Mouse (Mus musculus) lung, embryonic 16.5 days (tissue): ENCODE measurements at regions not wholly inside any gene's neighbourhood (a gene's known extent, or its start where the extent isn't known, plus 50 kb on each side); places are given as distances from the start of the nearest gene placed in this dataset.

ENCODE experiments used
- ATAC-seq: fragments of 200-750 bp; cut with Nextera tagmentation; 2 replicates; pipeline ENCODE4 v1.8.0; 2017; ENCODE audit warnings: low read depth, mild to moderate bottlenecking, moderate library complexity
- H3K27ac ChIP-seq: fragments of 300-500 bp; sonication (generic); 2 replicates; pipeline ENCODE4 v1.5.1; 2014; ENCODE audit warnings: mild to moderate bottlenecking, control low read depth, low read length
- H3K27me3 ChIP-seq: fragments of 300-500 bp; sonication (generic); 2 replicates; pipeline ENCODE4 v1.6.1; 2014; ENCODE audit warnings: low read depth, low read length, mixed read lengths; ENCODE audit not compliant: control insufficient read depth, insufficient read depth
- H3K36me3 ChIP-seq: fragments of 300-500 bp; sonication (generic); 2 replicates; pipeline ENCODE4 v1.6.1; 2014; ENCODE audit warnings: low read length; ENCODE audit not compliant: control insufficient read depth, insufficient read depth
- H3K4me1 ChIP-seq: fragments of 300-500 bp; sonication (generic); replicated peaks from 2 replicates; pipeline ENCODE4 v1.6.1; 2014; ENCODE audit warnings: low read length, mixed read lengths; ENCODE audit not compliant: control insufficient read depth, insufficient read depth
- H3K4me2 ChIP-seq: fragments of 300-500 bp; sonication (generic); 2 replicates; pipeline ENCODE4 v1.6.1; 2014; ENCODE audit warnings: low read depth, low read length, control low read depth
- H3K4me3 ChIP-seq: fragments of 300-500 bp; sonication (generic); 2 replicates; pipeline ENCODE4 v1.5.1; 2014; ENCODE audit warnings: mild to moderate bottlenecking, low read length, control low read depth
- H3K9ac ChIP-seq: fragments of 300-500 bp; sonication (generic); 2 replicates; pipeline ENCODE4 v1.6.1; 2014; ENCODE audit warnings: low read length, control low read depth
- H3K9me3 ChIP-seq: fragments of 300-500 bp; sonication (generic); 2 replicates; pipeline ENCODE4 v1.6.1; 2016; ENCODE audit warnings: low read length; ENCODE audit not compliant: control insufficient read depth
- WGBS: fragments of 180-500 bp; shearing (Covaris S2); extraction: QIAGEN DNeasy Blood & Tissue Kit; methylation state at CpG from one replicate; pipeline ENCODE4 v1.1.7; 2014; 5-methylcytosine and 5-hydroxymethylcytosine counted together

DNA sequence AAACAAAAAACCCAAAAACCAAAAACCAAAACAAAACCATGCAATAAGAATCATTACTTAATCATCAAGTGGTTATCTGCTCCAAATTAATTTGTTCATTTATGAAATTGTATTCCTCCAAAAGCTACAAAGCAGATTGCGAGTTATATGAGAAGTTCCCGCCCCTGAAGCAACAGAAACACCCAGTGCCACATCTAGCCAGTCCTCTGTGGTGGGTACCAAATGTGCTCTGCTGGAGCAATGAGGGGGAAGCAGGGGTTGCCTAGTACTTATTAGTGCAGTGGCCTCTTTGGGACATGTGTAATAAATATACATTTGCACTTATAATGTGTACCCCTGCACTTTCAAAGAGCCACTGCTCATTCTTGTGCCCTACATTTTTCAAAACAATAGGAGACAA is 419.9 kb upstream of the Atp11b start:
- H3K9ac ChIP-seq = no peak overlapping the region
- H3K4me1 ChIP-seq = no peaks in the 10 kb centered on the region
- ATAC-seq = no peak
- no peak overlapping the region for H3K4me3 ChIP-seq
- 81% methylated on average over 2 of the region's 2 CpGs for WGBS
- no peaks in the 10 kb centered on the region for H3K9me3 ChIP-seq
- H3K4me2 ChIP-seq = no peak overlapping the region
- no peak overlapping the region for H3K27ac ChIP-seq
- H3K36me3 ChIP-seq = no peaks in the 10 kb centered on the region
- H3K27me3 ChIP-seq = no peaks in the 10 kb centered on the region

DNA sequence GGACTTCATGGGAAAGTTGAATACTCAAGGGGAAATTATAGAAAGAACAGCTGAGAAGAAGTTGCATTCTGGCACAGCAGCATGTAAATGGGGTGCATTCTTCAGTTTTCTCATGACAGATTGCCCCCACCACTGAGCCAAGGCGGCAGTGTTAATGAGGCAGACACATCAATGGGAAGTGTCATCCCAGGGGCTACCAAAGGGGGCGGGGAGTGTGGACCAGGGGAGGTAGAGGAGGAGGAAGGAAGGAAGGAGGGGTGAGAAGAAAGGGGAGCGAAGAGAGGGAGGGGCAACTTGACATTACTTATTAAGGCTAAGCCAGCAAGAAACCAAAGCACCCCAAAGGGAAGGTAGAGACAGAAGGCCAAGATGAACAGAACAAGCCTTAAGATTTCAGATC is 419.4 kb upstream of the Atp11b start:
- 44% methylated on average over 3 of the region's 3 CpGs for WGBS
- Histone ChIP-seq H3K36me3 (no peaks in the 10 kb centered on the region), H3K27ac (no peak overlapping the region), H3K4me3 (no peak overlapping the region), H3K9ac (no peak overlapping the region), H3K27me3 (no peaks in the 10 kb centered on the region), H3K4me2 (no peak overlapping the region), H3K4me1 (no peaks in the 10 kb centered on the region), H3K9me3 (no peaks in the 10 kb centered on the region)
- no peak for ATAC-seq

DNA sequence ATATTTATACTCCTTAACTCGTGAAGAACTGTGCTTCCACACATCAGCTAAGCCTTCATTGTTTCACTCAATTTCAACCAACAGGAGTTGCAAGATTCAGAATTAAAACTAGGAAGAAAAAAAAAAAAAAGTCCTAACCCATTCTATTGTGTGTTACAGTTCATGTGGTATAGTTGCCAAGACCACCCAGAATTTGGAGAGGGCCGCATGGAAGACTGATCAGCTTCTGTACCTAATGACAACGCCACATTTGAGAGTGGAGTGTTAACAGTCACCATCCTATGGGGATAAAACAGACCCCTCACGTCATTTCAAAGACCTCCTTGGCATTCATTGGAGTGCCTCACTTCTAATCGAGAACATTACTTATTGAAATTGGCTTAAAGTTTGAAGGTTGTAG is 418.1 kb upstream of the Atp11b start:
- Histone ChIP-seq H3K4me3 (no peak overlapping the region), H3K36me3 (no peaks in the 10 kb centered on the region), H3K9me3 (no peaks in the 10 kb centered on the region), H3K27ac (no peak overlapping the region), H3K4me2 (no peak overlapping the region), H3K4me1 (no peaks in the 10 kb centered on the region), H3K27me3 (no peaks in the 10 kb centered on the region), H3K9ac (no peak overlapping the region)
- WGBS = 23% methylated on average over 5 of the region's 5 CpGs
- ATAC-seq = no peak

DNA sequence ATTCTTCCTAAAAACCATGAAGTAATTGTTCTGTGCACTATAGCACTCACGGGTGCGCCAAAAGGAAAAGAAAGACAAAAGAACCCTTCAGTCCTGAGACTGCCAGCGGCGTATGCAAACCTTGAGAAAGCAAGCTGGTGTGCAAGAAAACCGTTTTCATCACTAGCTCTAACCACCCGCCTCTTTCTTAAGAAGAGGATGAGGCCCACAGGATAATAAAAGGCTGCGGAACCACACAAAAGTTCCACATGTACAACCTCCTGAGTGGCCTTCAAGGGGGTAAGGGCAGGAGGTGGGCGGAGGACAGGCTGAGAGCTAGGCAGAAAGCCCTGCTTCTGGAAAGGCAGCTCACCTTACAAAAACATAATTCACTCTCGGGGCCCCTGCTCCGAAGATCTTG is 413.4 kb upstream of the Atp11b start:
- Histone ChIP-seq H3K9ac (peak overlapping the region; percentile 63), H3K27me3 (no peaks in the 10 kb centered on the region), H3K36me3 (no peaks in the 10 kb centered on the region), H3K4me1 (peaks cover 5% of the 10 kb centered on the region; the same call in 1 of the 2 replicates), H3K9me3 (no peaks in the 10 kb centered on the region), H3K27ac (no peak overlapping the region), H3K4me2 (peak overlapping the region; percentile 79), H3K4me3 (peak overlapping the region; percentile 50)
- ATAC-seq = no peak
- 12% methylated on average over 10 of the region's 10 CpGs for WGBS

DNA sequence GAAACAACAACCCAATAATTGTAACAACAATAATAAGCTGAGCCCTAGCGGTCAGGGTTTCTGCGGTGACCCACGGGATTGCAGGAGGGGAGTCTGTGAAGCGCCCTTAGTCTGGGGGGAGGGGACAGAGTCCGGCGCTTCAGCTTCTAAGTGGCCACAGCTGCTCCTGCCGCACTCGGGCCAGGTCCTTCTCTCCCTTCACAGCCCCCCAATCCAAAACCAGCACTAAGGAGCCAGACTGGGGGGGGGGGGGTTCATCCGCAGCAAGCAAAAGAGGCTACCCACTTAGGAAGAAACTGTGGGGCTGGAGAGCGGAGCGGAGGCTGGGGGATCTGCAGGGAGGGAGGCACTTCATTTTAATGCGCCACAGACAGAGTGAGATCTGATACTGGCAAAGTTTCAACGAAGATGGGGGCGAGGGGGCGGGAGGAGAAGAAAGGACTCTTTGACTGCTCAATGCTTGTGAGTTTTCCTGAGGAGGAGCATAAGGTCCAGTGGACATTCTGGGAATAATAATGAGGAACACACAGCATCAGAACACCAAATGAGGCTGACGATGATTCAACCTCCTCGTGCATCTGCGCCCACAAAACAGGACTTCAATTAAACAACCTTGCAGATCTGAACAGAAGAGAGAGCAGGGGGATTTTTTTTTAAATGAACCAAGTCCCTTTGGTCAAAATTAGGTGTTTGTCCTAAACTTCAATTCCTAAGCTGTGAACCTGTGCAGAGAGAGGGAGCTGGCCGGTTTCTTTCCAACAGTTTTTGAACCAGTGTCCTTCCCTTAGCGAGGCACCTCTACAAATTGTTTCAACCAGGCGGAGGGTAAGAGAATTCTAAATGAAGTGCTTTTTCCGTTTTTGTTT is 412.7 kb upstream of the Atp11b start:
- peak; percentile 79 for ATAC-seq
- 3% methylated on average over 22 of the region's 22 CpGs for WGBS
- peak overlapping the region; percentile 63 for H3K9ac ChIP-seq

DNA sequence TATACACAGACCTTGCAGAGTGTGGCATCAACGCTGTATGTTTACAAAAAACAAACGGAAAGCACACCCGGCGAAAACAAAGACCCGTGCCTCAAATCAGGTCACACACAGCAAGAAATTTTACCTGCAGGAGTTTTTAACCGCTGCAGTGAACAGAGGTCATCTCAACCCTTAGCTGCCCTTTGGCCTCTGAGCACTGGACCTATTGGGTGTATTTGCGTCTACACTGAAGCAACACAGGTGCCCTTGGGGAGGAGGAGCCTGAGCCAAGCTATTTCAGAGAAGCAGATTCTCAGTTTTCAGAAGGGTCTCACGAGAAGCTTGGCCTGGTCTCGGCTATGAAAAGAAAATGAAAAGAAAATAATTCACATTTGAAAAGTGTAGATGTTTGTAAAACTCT is 412.1 kb upstream of the Atp11b start:
- Histone ChIP-seq H3K27me3 (no peaks in the 10 kb centered on the region), H3K4me2 (peak overlapping the region; percentile 79), H3K9me3 (no peaks in the 10 kb centered on the region), H3K27ac (no peak overlapping the region), H3K9ac (no peak overlapping the region), H3K4me1 (peaks cover 5% of the 10 kb centered on the region; the same call in 1 of the 2 replicates), H3K36me3 (no peaks in the 10 kb centered on the region), H3K4me3 (no peak overlapping the region)
- WGBS = 16% methylated on average over 9 of the region's 9 CpGs
- ATAC-seq = no peak

More for the DNA sequence above, 412.7 kb upstream of the Atp11b start:
- H3K4me1 ChIP-seq = peaks cover 5% of the 10 kb centered on the region; the same call in 1 of the 2 replicates
- H3K4me3 ChIP-seq = peak overlapping the region; percentile 50
- H3K36me3 ChIP-seq = no peaks in the 10 kb centered on the region
- no peaks in the 10 kb centered on the region for H3K27me3 ChIP-seq
- no peak overlapping the region for H3K27ac ChIP-seq
- H3K4me2 ChIP-seq = peak overlapping the region; percentile 79
- no peaks in the 10 kb centered on the region for H3K9me3 ChIP-seq

DNA sequence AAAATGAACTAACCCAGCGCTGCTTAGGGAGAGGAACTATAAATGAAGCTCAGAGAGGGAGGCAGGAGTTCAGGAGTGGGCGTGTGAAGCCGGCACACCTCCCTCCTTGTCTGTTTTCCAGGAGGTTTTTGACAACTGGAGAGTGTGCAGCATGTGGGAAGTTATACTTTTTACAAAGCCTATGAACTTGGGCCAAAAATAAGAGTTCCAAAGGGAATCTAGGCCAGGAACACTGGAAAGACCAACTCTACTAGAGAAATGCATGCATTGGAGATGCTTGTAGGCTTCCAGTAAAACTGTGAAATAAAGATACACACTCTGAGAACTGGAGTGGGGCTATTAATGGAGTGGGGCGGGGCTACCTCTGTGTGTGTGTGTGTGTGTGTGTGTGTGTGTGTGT is 411.3 kb upstream of the Atp11b start:
- Histone ChIP-seq H3K9ac (no peak overlapping the region), H3K4me1 (peaks cover 5% of the 10 kb centered on the region; the same call in 1 of the 2 replicates), H3K4me2 (no peak overlapping the region), H3K27ac (no peak overlapping the region), H3K4me3 (no peak overlapping the region), H3K9me3 (no peaks in the 10 kb centered on the region), H3K36me3 (no peaks in the 10 kb centered on the region), H3K27me3 (no peaks in the 10 kb centered on the region)
- 63% methylated on average over 4 of the region's 4 CpGs for WGBS
- peak; percentile 23; the same call in 1 of the 2 replicates for ATAC-seq

DNA sequence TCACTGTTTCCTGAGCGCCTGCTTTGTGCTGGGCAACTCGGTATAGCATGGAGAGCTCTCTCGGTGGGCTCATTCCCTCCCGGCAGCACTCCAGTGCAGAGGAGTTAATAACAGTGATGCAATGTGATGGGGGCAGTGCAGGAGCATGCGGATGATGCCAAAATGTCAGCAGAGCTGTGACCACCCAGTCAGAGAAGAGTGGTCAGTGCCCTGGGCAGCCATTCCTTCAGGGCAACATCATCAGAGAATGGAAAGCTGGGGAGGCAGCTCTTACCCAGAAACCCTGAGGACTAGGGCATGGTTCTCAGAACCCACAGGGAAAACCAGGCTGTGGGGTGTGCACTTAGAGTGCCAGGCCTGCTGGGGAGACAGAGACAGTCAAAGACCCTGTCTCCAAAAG is 410.0 kb upstream of the Atp11b start:
- no peak overlapping the region for H3K4me3 ChIP-seq
- H3K27ac ChIP-seq = no peak overlapping the region
- H3K36me3 ChIP-seq = no peaks in the 10 kb centered on the region
- no peaks in the 10 kb centered on the region for H3K9me3 ChIP-seq
- no peak overlapping the region for H3K4me2 ChIP-seq
- WGBS = 65% methylated on average over 5 of the region's 5 CpGs
- H3K27me3 ChIP-seq = no peaks in the 10 kb centered on the region
- ATAC-seq = no peak
- H3K4me1 ChIP-seq = peaks cover 5% of the 10 kb centered on the region; the same call in 1 of the 2 replicates
- H3K9ac ChIP-seq = no peak overlapping the region

DNA sequence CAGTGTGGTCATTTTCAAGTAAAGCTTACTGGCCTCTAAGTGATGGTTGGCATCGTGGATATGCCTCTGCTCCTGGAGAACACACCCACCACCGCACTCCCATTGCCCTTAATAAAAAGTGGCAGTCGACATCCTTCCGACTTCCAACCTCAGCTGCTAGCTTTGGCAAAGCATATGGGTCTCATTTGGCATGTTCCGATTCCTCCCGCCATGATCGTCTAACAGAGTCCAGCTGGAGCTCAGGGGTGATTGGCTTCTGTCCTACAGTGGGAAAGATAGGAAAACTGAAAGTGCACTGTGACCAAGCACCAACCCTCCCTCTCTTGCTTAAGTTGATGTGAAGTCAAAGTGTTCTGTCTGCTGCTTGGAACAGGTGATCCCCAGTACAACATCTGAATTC is 404.8 kb upstream of the Atp11b start:
- WGBS = 74% methylated on average over 7 of the region's 7 CpGs
- no peak overlapping the region for H3K4me2 ChIP-seq

More for the DNA sequence above, 404.8 kb upstream of the Atp11b start:
- Histone ChIP-seq H3K27me3 (no peaks in the 10 kb centered on the region), H3K9me3 (no peaks in the 10 kb centered on the region), H3K4me1 (no peaks in the 10 kb centered on the region), H3K4me3 (no peak overlapping the region), H3K27ac (no peak overlapping the region), H3K36me3 (no peaks in the 10 kb centered on the region), H3K9ac (no peak overlapping the region)
- ATAC-seq = no peak
